Mouse (Mus musculus) neural tube, embryonic 12.5 days (tissue): ENCODE measurements around the gene Otud1. TPM values are rescaled to one million over a fixed set of nuclear protein-coding genes. Genes with fewer than 3 reads are reported as not detected.

Experiments used
- ATAC-seq: fragments of 200-750 bp; cut with Nextera tagmentation; 2 replicates; pipeline ENCODE4 v1.8.0; 2017; ENCODE audit warnings: low read depth, mild to moderate bottlenecking, moderate TSS enrichment, moderate library complexity; ENCODE audit not compliant: low FRiP score
- H3K27ac ChIP-seq: fragments of 300-500 bp; sonication (generic); 2 replicates; pipeline ENCODE4 v1.5.1; 2016
- H3K27me3 ChIP-seq: fragments of 300-500 bp; sonication (generic); replicated peaks from 2 replicates; pipeline ENCODE4 v1.6.1; 2016; ENCODE audit warnings: mild to moderate bottlenecking
- H3K36me3 ChIP-seq: fragments of 300-500 bp; sonication (generic); 2 replicates; pipeline ENCODE4 v1.6.1; 2016; ENCODE audit warnings: mild to moderate bottlenecking
- H3K4me1 ChIP-seq: fragments of 300-500 bp; sonication (generic); 2 replicates; pipeline ENCODE4 v1.6.1; 2016
- H3K4me2 ChIP-seq: fragments of 300-500 bp; sonication (generic); replicated peaks from 2 replicates; pipeline ENCODE4 v1.6.1; 2016; ENCODE audit warnings: mild to moderate bottlenecking
- H3K4me3 ChIP-seq: fragments of 300-500 bp; sonication (generic); 2 replicates; pipeline ENCODE4 v1.5.1; 2016
- H3K9ac ChIP-seq: fragments of 300-500 bp; sonication (generic); 2 replicates; pipeline ENCODE4 v1.6.1; 2016; ENCODE audit warnings: mild to moderate bottlenecking
- H3K9me3 ChIP-seq: fragments of 300-500 bp; sonication (generic); 2 replicates; pipeline ENCODE4 v1.6.1; 2016; ENCODE audit warnings: mild to moderate bottlenecking
- WGBS: fragments of 180-500 bp; shearing (Covaris S2); methylation state at CpG from one replicate; pipeline ENCODE4 v1.1.7; 2016; 5-methylcytosine and 5-hydroxymethylcytosine counted together
- polyA plus RNA-seq: library from polyadenylated mRNA; unstranded; fragments of >200 nt; fragmentation: Nextera tagmentation; extraction: Ambion mirVana; gene quantifications from 2 replicates; pipeline ENCODE4 v1.2.1, GENCODE M21; 2016

The Otud1 gene
- polyA plus RNA-seq, 1 experiment from 2014 or later: 1.6 TPM

GRCm38 (mm10) chr2:19657881-19658589, 483 bp downstream of the Otud1 start:
- ATAC-seq: peak; percentile 89
- peak overlapping the region; percentile 66 for H3K27ac ChIP-seq
- no peaks in the 10 kb centered on the region for H3K9me3 ChIP-seq
- peaks cover 10% of the 10 kb centered on the region for H3K27me3 ChIP-seq
- H3K4me3 ChIP-seq: peak overlapping the region; percentile 78
- peak overlapping the region; percentile 88 for H3K4me2 ChIP-seq
- no peaks in the 10 kb centered on the region for H3K36me3 ChIP-seq
- peaks cover 6% of the 10 kb centered on the region; the same call in 1 of the 2 replicates for H3K4me1 ChIP-seq
- WGBS: under 1% methylated on average over 96 of the region's 108 CpGs
- peak overlapping the region; percentile 74 for H3K9ac ChIP-seq

- Histone ChIP-seq H3K27me3 (peaks cover 10% of the 10 kb centered on the region), H3K4me1 (peaks cover 6% of the 10 kb centered on the region; the same call in 1 of the 2 replicates), H3K9ac (peak overlapping the region; percentile 74), H3K9me3 (no peaks in the 10 kb centered on the region), H3K27ac (no peak overlapping the region), H3K4me2 (peak overlapping the region; percentile 88), H3K36me3 (no peaks in the 10 kb centered on the region), H3K4me3 (peak overlapping the region; percentile 78)
- no peak for ATAC-seq
- 3% methylated on average over 49 of the region's 49 CpGs for WGBS
Measured at GRCm38 (mm10) chr2:19658661-19659384, 1.3 kb downstream of the Otud1 start.

- peaks cover 6% of the 10 kb centered on the region; the same call in 1 of the 2 replicates for H3K4me1 ChIP-seq
- H3K9me3 ChIP-seq: no peaks in the 10 kb centered on the region
- H3K4me3 ChIP-seq: no peak overlapping the region
- no peaks in the 10 kb centered on the region for H3K36me3 ChIP-seq
- no peak for ATAC-seq
- H3K9ac ChIP-seq: no peak overlapping the region
- H3K27me3 ChIP-seq: peaks cover 10% of the 10 kb centered on the region
- H3K27ac ChIP-seq: no peak overlapping the region
- no peak overlapping the region for H3K4me2 ChIP-seq
Measured at GRCm38 (mm10) chr2:19660875-19661274, 3.3 kb downstream of the Otud1 start.

- ATAC-seq: no peak
- no peak overlapping the region for H3K9ac ChIP-seq
- WGBS: 86% methylated on average over 4 of the region's 4 CpGs
Measured at GRCm38 (mm10) chr2:19663146-19663848, 5.7 kb downstream of the Otud1 start.

GRCm38 (mm10) chr2:19664147-19664546, 6.6 kb downstream of the Otud1 start:
- WGBS: 70% methylated on average over 6 of the region's 6 CpGs
- ATAC-seq: no peak
- H3K4me3 ChIP-seq: no peak overlapping the region
- H3K36me3 ChIP-seq: no peaks in the 10 kb centered on the region
- no peak overlapping the region for H3K4me2 ChIP-seq
- H3K4me1 ChIP-seq: no peaks in the 10 kb centered on the region
- peaks cover 4% of the 10 kb centered on the region for H3K27me3 ChIP-seq
- H3K9me3 ChIP-seq: no peaks in the 10 kb centered on the region
- no peak overlapping the region for H3K9ac ChIP-seq
- no peak overlapping the region for H3K27ac ChIP-seq

More at GRCm38 (mm10) chr2:19663146-19663848, 5.7 kb downstream of the Otud1 start:
- Histone ChIP-seq H3K27me3 (peaks cover 10% of the 10 kb centered on the region), H3K36me3 (no peaks in the 10 kb centered on the region), H3K4me2 (no peak overlapping the region), H3K4me1 (peaks cover 6% of the 10 kb centered on the region; the same call in 1 of the 2 replicates), H3K9me3 (no peaks in the 10 kb centered on the region), H3K4me3 (no peak overlapping the region), H3K27ac (no peak overlapping the region)

- Histone ChIP-seq H3K27me3 (no peaks in the 10 kb centered on the region; the same call in 1 of the 2 replicates), H3K36me3 (no peaks in the 10 kb centered on the region), H3K9ac (no peak overlapping the region), H3K4me3 (no peak overlapping the region), H3K27ac (no peak overlapping the region), H3K4me2 (no peak overlapping the region), H3K9me3 (no peaks in the 10 kb centered on the region), H3K4me1 (no peaks in the 10 kb centered on the region)
- no peak for ATAC-seq
- 51% methylated on average over 7 of the region's 7 CpGs for WGBS
Measured at GRCm38 (mm10) chr2:19664555-19665475, 7.3 kb downstream of the Otud1 start.

- 67% methylated on average over 3 of the region's 3 CpGs for WGBS
- Histone ChIP-seq H3K27me3 (no peaks in the 10 kb centered on the region), H3K4me1 (no peaks in the 10 kb centered on the region), H3K27ac (no peak overlapping the region), H3K9ac (no peak overlapping the region), H3K36me3 (no peaks in the 10 kb centered on the region), H3K4me3 (no peak overlapping the region), H3K9me3 (no peaks in the 10 kb centered on the region), H3K4me2 (no peak overlapping the region)
- ATAC-seq: no peak
Measured at GRCm38 (mm10) chr2:19665841-19666240, 8.3 kb downstream of the Otud1 start.

GRCm38 (mm10) chr2:19670851-19671688, 13.5 kb downstream of the Otud1 start:
- Histone ChIP-seq H3K27ac (no peak overlapping the region), H3K27me3 (no peaks in the 10 kb centered on the region), H3K9me3 (no peaks in the 10 kb centered on the region), H3K9ac (no peak overlapping the region), H3K4me2 (no peak overlapping the region), H3K4me1 (no peaks in the 10 kb centered on the region), H3K36me3 (no peaks in the 10 kb centered on the region), H3K4me3 (no peak overlapping the region)
- 87% methylated on average over 13 of the region's 13 CpGs for WGBS
- no peak for ATAC-seq

GRCm38 (mm10) chr2:19682997-19683396, 25.4 kb downstream of the Otud1 start:
- H3K4me1 ChIP-seq: no peaks in the 10 kb centered on the region
- WGBS: 42% methylated on average over 3 of the region's 3 CpGs
- no peak overlapping the region for H3K27ac ChIP-seq
- H3K27me3 ChIP-seq: no peaks in the 10 kb centered on the region
- no peaks in the 10 kb centered on the region for H3K36me3 ChIP-seq
- ATAC-seq: no peak
- no peak overlapping the region for H3K9ac ChIP-seq
- H3K9me3 ChIP-seq: no peaks in the 10 kb centered on the region
- H3K4me2 ChIP-seq: no peak overlapping the region
- no peak overlapping the region for H3K4me3 ChIP-seq

- no peak overlapping the region for H3K9ac ChIP-seq
- ATAC-seq: no peak
- H3K36me3 ChIP-seq: no peaks in the 10 kb centered on the region
- WGBS: 68% methylated on average over 14 of the region's 14 CpGs
- H3K27ac ChIP-seq: no peak overlapping the region
- no peak overlapping the region for H3K4me3 ChIP-seq
- no peaks in the 10 kb centered on the region for H3K27me3 ChIP-seq
- no peaks in the 10 kb centered on the region for H3K4me1 ChIP-seq
- no peaks in the 10 kb centered on the region for H3K9me3 ChIP-seq
- no peak overlapping the region for H3K4me2 ChIP-seq
Measured at GRCm38 (mm10) chr2:19685489-19686147, 28.1 kb downstream of the Otud1 start.
